Mouse (Mus musculus) activated CD4-positive, CD25-positive, alpha-beta regulatory T cell, adult 4 months (primary cell): ENCODE data around the gene Zfp961. TPM values are rescaled to one million over a fixed set of nuclear protein-coding genes. Genes with fewer than 3 reads are reported as not detected.
"Not testable (repeated sequence)": the region's sequence is repeated elsewhere in the genome, so short reads cannot be mapped to it uniquely, and the experiment has no call there.

Experiments
- ATAC-seq: one replicate; pipeline ENCODE4 v1.8.0; 2017
- polyA plus RNA-seq, 2 experiments: library from polyadenylated mRNA; unstranded; fragments of 100-300 nt; shearing (Covaris generic); gene quantifications; one replicate each; pipeline ENCODE4 v1.2.1; 2017

Gene Zfp961
- polyA plus RNA-seq, 2 experiments from 2014 or later: 21.1 to 24.2 TPM

DNA sequence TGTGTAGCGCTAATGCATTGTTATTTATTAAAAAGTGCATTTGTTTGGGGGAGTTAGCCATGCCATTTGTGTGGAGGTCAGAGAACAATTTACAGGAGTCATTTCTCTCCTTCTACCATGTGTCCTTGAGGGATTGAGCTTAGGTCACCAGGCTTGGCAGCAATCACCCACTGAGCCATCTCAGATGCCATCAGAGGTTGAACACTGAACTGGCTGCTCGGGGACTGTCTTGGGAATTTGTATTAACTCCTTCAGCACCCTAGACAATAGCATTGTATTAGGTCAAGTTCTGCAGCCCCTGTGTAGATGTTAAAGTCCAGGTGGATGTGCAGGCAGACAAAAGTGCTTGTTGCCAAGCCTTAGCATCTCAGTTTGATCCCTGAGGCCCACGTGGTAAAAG, 13.2 kb downstream of the Zfp961 start:
- ATAC-seq: no peak

DNA sequence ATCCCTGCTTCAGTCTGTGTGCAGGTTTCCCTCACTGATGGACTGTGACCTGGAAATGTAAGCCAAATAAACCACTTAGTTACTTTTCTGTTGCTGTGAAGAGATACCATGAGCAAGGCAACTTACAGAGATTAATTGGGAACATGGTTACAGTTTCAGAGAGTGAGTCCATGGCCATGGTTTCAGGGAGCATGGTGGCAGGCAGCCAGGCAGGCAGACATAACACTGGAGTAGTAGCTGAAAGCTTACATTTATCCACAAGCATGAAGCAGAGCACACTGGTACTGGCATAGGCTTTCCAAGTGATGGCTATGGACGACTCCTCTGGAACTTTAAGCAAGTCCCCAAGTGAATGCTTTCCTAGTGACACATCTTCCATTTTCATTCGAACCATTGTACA, 14.3 kb downstream of the Zfp961 start:
- ATAC-seq: no peak

DNA sequence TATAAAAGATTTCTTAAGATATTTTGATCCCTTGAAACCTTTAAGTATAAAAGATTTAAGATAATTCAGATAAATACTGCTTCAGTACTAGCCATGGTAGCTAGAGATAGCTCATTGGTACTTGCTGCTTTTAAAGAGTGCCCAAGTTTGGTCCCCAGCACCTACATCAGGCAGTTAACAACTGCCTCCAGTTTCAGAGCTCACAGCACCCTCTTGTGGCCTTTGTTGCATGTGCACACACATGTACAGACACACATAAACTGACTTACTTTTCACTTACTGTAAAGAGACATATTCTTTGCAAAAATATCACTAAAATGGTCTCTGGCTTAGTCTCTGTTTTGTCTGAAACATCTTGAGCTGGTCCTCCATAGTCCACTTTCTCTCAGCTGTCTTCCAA, 15.6 kb downstream of the Zfp961 start:
- no peak for ATAC-seq

DNA sequence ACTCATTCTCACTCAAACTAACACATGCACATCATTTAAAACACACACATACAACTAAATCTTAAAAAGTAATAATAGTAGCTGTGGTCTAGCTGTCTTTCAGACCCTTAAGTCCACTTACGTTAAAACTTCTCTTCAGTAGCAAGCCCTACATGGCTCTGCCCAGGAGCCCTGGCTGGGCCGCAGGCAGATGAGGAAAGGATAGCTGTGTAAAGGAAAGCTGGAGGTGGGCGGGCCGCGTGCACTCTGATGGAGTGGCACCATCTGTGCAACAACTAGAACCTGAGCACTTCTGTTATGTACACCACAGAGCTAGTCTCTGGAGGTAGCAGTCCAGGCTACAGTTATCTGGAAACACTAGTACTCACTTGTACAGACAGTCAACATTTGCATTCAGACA, 16.4 kb downstream of the Zfp961 start:
- ATAC-seq: no peak

DNA sequence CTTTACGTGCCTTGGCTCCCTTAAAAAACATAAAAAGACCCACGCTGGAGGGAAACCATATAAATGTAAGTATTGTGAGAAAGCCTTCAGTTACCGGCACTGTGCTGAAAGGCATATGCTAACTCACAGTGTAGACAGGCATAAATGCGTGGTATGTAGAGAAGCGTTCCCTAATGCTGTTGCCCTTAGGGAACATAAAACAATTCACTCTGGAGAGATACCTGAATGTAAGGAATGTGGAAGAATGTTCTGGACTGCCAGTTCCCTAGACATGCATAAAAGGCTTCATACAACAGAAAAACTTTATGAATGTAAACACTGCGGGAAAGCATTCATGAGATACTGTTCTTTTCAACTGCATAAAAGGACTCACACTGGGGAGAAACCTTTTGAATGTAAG, 17.3 kb downstream of the Zfp961 start:
- no peak for ATAC-seq

DNA sequence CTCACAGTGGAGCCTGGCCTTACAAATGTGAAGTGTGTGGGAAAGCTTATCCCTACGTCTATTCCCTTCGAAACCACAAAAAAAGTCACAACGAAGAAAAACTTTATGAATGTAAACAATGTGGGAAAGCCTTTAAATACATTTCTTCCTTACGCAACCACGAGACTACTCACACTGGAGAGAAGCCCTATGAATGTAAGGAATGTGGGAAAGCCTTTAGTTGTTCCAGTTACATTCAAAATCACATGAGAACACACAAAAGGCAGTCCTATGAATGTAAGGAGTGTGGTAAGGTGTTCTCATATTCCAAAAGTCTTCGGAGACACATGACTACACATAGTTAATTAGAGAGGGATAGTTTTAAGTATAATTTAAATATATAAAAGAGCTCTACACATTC, 17.8 kb downstream of the Zfp961 start:
- ATAC-seq: no peak

DNA sequence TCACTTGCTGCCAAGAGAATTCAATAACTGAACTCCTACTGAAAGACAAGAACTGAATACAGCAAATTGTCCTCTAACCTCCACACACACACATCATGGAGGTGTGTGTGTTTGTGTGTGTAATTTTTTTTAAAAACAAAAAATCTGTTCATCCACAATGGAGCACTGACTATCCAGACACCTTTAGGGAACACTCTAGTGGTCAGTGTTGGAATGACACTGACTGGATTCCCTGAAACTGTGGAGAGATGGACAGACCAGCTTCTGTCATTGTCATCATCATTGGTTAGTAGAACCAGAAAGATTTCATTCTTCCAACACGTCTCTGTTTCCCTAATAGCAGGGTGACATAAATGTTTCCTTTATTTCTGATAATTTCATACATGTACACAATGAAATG, 21.1 kb downstream of the Zfp961 start:
- ATAC-seq: no peak

DNA sequence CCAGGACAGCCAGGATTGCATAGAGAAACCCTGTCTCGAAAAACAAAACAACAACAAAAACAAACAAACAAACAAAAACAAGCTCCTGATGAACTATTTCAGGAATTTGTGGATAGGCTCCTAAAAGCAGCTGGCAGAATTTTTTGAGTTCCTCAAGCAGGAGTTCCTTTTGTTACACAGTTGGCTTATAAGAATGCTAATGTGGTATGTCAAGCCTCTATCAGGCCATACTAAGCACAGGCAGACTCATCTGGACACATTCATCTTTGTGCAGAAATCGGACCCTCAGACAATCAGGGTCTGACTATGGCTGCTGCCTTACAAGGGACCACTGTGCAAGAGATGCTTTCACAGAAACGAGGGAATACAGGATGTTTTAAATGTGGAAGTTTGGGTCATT, 23.4 kb downstream of the Zfp961 start:
- no peak for ATAC-seq

DNA sequence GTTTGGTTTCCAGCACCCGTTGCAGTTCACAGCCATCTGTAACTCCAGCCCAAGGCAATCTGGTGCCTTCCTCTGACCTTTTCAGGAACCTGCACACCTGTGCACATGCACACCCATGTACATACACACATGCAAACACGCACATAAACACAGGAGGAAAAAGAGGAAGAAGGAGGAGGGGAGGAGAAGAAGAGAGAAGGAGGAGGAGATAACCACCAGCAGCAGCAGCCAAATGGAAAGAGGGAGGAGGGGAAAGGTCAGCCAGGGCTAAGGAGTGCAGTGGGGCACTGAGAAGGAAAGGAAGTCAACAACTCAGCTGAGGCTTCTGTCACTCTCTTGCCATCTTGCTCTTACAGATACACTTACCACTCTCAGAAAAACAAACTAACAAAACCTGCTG, 30.2 kb downstream of the Zfp961 start:
- no peak for ATAC-seq

DNA sequence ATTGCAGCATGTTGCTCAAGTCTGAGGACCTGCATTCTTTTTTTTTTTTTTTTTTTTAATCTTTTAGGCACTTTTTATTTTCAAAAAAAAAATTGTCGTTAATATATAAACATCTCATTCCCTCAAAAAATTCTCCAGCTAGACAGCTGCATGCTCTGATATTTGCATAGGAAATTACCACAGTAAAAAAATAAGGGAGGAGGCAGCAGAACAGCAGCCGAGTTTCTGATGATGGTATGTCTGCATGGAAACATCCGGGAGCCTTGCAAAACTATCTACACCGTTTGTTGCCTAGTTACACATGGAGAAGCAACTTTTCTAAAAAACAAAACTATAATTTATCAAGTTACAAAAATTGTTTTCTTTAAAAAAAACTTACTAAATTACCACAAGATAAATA, 30.6 kb downstream of the Zfp961 start:
- no peak for ATAC-seq

DNA sequence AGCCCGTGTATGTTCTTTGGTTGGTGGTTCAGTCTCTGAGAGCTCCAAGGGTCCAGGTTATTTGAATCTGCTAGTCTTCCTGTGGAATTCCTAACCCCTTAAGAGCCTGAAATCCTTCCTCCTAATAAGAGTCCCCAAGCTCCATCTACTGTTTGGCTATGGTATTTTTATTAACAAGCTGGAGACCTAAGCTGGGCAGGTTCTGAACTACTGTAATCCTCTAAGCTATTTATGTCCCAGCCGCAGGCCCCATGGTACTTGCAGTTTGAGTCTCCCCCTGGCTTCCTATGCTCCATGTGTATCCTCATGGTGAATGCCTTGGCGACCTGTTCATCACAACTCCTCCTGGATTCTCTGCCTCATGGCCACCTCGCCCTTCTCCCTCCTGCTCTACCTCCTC, 33.8 kb downstream of the Zfp961 start:
- no peak for ATAC-seq

DNA sequence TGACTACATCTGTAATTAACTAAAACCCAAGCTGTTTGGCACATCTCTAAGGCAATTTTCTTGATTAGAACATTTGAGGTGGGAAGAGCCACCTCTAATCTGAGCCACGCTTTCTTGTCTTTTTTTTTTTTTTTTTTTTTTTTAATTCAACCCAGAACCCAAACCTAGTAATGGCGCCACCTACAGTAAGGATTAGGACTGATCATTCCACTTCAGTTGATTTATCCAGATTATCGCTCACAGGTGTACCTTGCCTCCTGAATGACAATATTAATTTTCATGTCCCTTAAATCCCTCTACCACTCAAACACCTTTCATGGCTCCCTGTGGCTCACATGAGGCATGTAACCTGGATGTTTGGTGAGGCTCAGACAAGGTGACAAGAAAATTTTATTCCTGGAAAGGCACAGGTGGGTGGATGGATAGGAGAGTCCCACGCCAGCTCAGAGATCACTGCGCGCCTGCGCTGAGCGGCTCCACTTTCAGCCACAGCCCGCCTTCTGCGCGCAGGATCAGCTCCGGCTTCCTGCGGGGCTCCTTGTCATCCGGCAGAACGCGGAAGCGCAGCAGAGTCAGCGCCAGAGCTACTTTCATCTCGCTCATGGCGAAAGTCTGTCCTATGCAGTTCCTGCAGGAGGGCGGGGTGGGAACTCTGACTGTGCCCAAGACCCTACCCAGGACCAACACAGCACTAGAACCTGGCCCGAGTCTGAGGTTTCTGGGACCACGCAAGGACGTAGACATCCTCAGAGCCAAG, 37.5 kb downstream of the Zfp961 start:
- ATAC-seq: peak; percentile 75

DNA sequence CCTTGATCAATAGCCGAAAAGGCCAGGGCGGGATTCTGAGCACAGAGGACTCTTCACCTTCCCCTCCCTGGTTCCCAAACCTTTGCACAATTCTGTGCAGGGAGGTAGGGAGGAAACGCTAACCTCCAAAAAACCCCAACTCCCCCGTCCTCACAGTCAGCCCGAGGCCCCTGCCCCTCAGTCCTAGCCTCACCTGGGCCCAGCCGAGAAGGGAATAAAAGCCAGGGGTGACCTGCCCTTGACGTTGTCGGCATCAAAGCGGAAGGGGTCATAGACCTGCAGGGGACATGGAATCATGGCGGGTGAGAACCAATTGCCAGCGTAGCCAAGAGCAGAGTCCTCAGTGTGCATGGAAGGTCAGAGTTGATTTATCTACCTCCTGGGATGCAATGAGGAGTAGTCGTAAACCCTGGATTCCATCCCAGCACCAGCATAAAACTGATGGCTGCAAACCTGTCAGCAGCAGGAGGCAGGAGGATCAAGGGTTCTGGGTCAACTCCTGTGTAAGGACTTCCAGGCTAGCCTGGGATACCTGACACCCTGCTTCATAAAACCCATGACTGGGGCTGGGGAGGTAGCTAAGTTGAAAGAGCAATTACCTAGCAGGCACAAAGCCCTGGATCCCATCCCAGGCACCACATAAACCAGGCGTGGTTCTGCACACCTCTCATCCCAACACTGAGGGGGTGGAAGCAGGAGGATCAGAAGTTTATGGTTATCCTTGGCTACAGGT, 38.2 kb downstream of the Zfp961 start:
- ATAC-seq: no peak

DNA sequence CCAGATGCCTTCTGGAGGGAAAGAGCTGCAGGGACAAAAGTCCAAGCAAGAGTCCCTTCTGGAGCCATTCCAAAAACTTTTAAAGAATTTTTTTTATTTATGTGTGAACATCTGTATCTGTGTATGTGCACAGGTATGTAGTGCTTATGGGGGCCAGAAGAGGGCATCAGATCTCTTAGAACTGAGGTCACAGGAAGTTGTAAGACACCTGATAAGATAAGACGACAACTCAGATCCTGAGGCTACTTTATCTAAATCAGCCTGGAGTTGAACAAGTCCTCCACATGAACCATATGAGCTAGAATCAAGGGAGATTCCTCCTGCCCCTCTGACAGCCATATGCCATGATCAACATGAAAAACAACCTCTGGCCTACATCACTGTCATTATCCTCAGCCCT, 48.6 kb downstream of the Zfp961 start:
- ATAC-seq: no peak

DNA sequence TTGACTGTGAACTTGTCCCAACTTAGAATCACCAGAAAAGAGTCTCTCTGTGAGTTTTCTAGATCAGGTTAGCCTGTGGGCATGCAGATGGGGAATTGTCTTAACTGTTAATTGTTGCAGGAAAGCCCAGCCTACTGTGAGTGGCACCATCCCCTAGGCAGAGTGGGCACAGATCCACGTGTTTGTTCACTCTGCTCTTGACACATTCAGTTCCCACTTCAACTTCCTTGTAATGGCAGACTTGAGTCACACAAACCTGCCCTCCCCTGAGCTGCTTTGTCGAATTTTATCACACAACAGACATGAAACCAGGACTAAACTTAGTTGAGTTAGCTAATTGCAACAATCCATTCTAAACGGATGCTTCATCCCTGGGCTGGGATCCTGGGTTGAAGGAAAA, 49.4 kb downstream of the Zfp961 start:
- ATAC-seq: no peak

DNA sequence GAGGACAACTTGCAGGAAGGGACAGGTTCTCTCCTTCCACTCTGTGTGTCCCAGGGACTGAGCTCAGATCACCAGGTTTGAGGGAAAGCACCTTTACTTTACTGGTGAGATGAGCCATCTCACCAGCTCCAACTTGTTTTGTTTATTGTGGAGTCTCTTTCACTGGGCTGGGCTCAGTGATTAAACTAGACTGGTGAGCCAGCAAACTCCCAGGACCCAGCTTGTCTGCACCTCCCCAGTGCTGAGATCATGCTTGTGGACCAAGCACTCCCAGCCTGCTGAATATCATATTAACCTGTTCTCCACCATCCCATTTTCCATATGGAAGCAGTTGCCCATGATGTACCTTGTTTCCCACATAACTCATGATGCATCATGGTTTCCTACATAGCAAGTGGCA, 52.1 kb downstream of the Zfp961 start:
- ATAC-seq: no peak

DNA sequence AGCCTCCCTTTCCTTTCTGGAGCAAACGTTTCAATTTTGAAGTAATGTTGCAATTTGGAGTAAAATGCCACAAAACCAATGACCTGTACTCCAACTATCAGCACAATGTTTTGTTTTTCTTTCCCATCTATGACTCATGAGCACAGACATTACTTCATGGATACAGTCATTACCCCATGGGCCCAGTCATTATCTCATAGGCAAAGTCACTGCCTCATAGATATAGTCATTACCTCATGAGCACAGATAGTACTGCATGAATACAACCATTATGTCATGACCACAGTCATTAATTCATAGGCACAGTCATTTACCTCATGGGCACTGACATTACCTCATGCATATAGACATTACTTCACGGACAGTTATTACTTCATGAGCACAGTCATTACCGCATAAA, 55.1 kb downstream of the Zfp961 start:
- no peak for ATAC-seq

DNA sequence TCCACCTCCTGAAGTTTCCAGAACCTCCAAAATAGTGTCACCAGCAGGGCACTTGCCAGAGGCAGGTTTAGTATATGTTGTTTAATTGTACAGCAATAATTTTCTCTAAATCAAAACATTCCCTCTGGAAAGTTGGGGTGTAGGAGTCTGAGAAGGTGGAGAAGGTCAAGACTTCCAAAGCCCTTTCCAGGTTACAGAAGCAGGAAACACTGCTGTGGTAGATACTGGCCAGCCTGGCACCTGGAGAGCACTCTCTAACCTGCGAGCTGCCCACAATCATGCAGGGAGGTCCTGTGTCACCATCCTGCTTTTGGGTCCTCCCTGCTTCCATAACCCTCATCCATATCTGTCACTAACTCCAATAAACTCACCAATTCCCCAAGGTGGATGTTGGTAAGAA, 55.9 kb downstream of the Zfp961 start:
- no peak for ATAC-seq

DNA sequence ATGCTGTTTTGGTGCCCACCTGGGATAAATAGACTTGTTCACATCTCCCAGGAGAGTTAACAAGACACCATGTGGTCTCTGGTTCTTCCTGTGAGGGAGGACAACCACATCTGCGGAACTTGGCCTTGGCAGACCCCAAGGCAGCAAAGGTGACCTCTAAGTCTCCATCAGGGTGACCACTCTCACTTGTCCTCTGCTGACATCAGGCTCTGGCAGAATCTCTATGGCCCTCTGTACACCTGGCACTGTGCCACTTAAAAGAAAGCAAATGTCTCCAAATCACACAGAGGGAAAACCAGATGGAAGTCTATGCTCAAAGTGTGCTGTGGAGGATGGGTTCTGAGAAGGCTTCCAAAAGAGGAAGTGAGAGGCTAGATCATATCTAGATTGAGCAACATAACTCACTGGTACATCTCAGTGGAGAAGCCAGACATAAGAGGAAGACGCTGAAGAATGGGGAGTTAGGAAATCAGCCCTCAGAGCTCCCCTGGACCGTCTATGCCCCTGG, 57.4 kb downstream of the Zfp961 start:
- ATAC-seq: no peak

DNA sequence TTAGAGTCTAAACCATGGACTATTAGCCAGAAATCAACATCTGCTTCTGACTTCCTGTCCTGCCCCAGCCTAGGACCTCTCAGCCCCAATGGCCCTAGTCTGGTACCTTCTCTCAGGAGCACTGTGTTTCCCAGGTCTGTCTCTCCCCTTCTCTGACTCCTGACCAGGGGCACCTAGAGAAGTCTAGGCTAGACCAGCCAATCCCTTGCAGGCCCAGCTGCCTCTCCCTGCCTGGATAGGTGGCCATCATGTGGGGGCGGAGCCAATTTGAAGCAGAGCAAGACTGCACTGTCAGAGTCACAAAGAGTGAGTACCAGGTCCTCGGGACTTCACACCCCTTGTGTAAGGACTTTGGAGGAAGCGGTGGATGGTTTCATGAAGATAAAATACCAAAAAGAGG, 58.6 kb downstream of the Zfp961 start, which contains the start of gene Cyp4f18:
Cyp4f18 (minus strand) TSS at position 154 of the 400 bp plus-strand sequence.
- no peak for ATAC-seq

DNA sequence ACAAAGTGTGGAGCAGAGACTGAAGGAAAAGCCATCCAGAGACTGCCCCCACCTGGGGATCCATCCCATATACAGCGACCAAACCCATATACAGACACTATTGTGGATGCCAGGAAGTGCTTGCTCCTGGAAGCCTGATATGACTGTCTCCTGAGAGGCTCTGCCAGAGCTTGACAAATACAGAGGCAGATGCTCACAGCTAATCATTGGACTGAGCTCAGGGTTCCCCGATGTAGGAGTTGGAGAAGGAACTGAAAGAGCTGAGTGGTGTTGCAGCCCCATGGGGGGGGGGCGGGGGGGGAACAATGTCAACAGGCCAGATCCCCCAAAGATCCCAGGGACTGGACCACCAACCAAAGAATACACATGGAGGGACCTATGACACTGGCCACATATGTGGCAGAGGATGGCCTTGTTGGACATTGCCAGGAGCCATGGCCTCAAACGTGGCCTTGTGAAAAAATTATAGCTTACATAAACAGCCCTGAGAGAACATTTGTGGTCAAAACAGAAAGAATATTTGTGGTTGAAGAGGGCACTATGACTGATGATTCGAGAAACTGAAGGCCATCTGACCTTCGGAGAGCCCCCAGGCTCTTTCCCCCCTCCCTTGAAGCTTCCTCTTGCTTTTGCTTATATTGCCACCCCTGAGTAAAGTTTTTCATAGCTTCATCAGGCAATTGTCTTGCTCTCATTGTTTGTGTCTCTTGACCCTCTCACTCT, 62.8 kb downstream of the Zfp961 start:
- ATAC-seq: not testable (repeated sequence)

DNA sequence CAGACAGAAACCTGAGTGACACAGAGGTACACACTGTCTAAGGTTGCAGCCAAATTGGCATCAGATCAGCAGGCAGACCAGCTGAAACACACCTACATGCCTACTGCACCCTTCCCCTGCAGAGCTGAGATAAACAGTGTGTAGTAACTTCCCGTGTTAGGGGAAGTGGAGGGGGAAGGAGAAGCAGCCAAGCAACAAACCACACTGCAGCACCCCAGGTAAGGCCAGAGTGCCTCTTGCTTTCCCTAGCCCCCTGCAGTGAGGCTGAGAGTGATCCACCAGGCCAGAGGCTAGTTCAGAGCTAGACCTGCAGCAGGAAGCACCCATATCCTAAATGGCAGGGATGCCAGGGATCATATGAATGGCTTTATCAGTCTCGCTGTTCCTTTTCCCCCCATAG, 66.5 kb downstream of the Zfp961 start:
- ATAC-seq: not testable (repeated sequence)

DNA sequence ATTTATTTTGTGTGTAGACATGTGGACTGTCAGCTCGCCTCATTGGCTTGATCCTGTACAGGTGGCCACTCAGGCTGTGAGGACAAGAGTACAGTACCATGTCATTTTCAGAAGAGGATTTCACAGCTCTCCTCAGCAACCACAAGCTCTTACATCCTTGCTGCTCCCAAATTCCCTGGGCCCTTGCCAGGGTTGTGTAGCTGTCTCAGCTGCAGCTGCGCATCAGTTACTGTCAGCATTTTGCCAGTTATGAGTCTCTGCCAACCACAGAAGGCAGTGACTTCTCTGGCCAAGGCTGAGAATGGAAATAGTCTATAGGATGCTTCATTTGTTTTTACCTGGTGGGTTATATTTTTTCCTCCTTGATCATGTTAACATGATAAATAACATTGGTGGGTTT, 67.3 kb downstream of the Zfp961 start:
- no peak for ATAC-seq

DNA sequence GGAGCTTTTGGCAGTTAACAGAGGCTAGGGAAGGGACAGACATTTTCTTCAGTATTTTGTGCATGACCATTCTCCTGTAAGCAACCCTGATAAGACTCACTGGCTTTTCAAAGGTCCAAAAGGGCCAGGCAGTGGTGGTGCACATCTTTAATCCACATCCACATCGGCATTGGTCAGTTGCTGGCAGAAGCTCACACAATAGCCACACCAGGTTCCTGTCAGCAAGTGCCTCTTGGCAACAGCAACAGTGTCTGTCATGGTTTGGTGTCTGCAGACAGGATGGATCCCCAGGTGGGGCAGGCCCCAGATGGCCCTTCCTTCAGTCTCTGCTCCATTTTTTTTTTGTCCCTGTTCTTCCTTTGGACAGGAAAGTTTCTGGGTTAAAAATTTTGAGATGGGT, 68.2 kb downstream of the Zfp961 start:
- not testable (repeated sequence) for ATAC-seq
